Mouse (Mus musculus): ENCODE results near the gene Slc25a44. TPM values are rescaled to one million over a fixed set of nuclear protein-coding genes. Genes with fewer than 3 reads are reported as not detected.

The Slc25a44 gene
- polyA plus RNA-seq, 1 experiment from 2014 or later = 11.8 TPM

DNA sequence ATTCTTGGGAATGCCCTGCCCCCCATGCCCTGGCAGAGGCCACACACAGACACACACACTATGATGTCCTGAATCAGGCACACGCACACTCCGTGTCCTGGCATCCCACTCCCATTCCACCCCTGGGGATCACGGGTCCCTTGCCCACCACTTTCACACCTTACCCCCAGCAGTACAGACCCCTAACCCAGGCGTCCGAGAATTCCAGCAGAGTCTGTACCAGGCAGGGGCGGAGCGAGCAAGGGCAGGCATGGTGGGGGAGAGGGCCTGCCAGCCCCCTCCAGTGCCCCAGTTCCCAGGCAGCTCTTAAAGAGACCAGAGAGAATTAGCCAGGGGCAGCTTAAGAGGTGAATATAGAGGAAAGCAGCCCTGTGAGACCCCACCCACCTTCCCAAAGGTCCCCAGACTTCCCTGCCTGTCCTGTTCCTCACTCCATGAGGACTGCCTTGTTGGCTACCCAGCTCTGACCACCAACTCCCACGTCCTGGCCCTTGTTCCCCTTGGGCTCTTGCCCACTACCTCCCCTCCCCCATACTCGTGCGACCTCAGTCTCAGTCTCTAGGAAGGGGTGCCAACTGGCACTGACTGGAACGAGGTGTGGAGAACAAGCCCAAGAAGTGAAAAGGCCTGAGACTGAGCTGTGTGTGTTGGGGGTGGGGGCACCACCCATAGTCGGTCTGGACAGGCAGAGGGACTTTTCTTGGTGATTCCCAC lies 36.2 kb upstream of the Slc25a44 start, which contains the start of gene Sema4a:
Gene Sema4a, minus strand, starts transcription at position 200 of the 714 bp plus-strand sequence.
- Histone ChIP-seq H3K9ac (ENCODE audit: low read depth, low read length) (no peak within 1 kb of the TSS), H3K4me1 (ENCODE audit: control insufficient read depth, low read depth, low read length) (peaks cover 9% of the 10 kb centered on the region; the same call in 1 of the 2 replicates), H3K36me3 (ENCODE audit: control insufficient read depth, insufficient read depth) (no peaks in the 10 kb centered on the region), H3K4me3 (ENCODE audit: low read depth, low read length) (no peak within 1 kb of the TSS), H3K27me3 (ENCODE audit: control insufficient read depth, insufficient read depth, low read depth, low read length) (peaks cover 5% of the 10 kb centered on the region), H3K9me3 (replicated peaks; ENCODE audit: control insufficient read depth, low read length) (no peaks in the 10 kb centered on the region), H3K4me2 (ENCODE audit: low read depth, low read length) (no peak within 1 kb of the TSS), H3K27ac (ENCODE audit: low read length) (no peak within 1 kb of the TSS)
- 45% methylated on average over 12 of the region's 12 CpGs for WGBS (ENCODE audit: insufficient replicate concordance)
- no peak for ATAC-seq (ENCODE audit: low read depth)

GRCm38 (mm10) chr3:88460029-88460428 lies 35.1 kb upstream of the Slc25a44 start:
- Histone ChIP-seq H3K36me3 (ENCODE audit: control insufficient read depth, insufficient read depth) (no peaks in the 10 kb centered on the region), H3K27me3 (ENCODE audit: control insufficient read depth, insufficient read depth, low read depth, low read length) (peaks cover 5% of the 10 kb centered on the region), H3K4me1 (ENCODE audit: control insufficient read depth, low read depth, low read length) (peaks cover 9% of the 10 kb centered on the region; the same call in 1 of the 2 replicates), H3K9ac (ENCODE audit: low read depth, low read length) (no peak overlapping the region), H3K4me2 (ENCODE audit: low read depth, low read length) (no peak overlapping the region), H3K27ac (ENCODE audit: low read length) (no peak overlapping the region), H3K4me3 (ENCODE audit: low read depth, low read length) (no peak overlapping the region), H3K9me3 (replicated peaks; ENCODE audit: control insufficient read depth, low read length) (no peaks in the 10 kb centered on the region)
- ATAC-seq (ENCODE audit: low read depth) = no peak
- WGBS (ENCODE audit: insufficient replicate concordance) = 34% methylated on average over 5 of the region's 5 CpGs

DNA sequence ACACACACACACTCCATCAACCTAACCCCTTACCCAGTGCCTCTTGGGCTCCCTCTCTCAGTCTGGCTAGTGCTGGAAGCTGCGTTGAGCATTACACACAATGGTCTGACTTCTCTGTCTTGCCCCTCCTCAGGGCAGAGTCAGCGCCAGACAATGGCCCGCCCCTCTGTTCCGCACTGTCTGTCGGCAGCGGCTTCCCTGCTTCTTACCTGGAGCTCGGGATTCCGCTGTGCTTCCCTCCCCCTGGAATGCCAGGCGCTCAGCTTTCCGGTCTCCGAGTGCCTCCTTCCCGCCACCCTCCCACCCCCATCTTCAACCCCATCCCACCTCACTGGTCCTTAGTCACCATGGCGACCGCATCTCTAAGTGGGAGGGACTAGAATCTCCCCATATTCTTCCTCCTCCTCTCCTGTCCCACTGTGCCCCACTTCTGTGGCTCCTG lies 33.9 kb upstream of the Slc25a44 start:
- no peak for ATAC-seq (ENCODE audit: low read depth)
- no peaks in the 10 kb centered on the region for H3K36me3 ChIP-seq (ENCODE audit: control insufficient read depth, insufficient read depth)
- no peak overlapping the region for H3K4me2 ChIP-seq (ENCODE audit: low read depth, low read length)
- peaks cover 9% of the 10 kb centered on the region; the same call in 1 of the 2 replicates for H3K4me1 ChIP-seq (ENCODE audit: control insufficient read depth, low read depth, low read length)
- H3K9me3 ChIP-seq (replicated peaks; ENCODE audit: control insufficient read depth, low read length) = no peaks in the 10 kb centered on the region
- no peak overlapping the region for H3K27ac ChIP-seq (ENCODE audit: low read length)
- 4% methylated on average over 14 of the region's 14 CpGs for WGBS (ENCODE audit: insufficient replicate concordance)
- no peak overlapping the region for H3K9ac ChIP-seq (ENCODE audit: low read depth, low read length)
- peaks cover 5% of the 10 kb centered on the region for H3K27me3 ChIP-seq (ENCODE audit: control insufficient read depth, insufficient read depth, low read depth, low read length)
- H3K4me3 ChIP-seq (ENCODE audit: low read depth, low read length) = no peak overlapping the region

GRCm38 (mm10) chr3:88456746-88457532 lies 32.0 kb upstream of the Slc25a44 start:
- H3K4me1 ChIP-seq (ENCODE audit: control insufficient read depth, low read depth, low read length) = peaks cover 9% of the 10 kb centered on the region; the same call in 1 of the 2 replicates
- H3K4me2 ChIP-seq (ENCODE audit: low read depth, low read length) = no peak overlapping the region
- H3K27ac ChIP-seq (ENCODE audit: low read length) = peak overlapping the region; percentile 64
- peaks cover 5% of the 10 kb centered on the region for H3K27me3 ChIP-seq (ENCODE audit: control insufficient read depth, insufficient read depth, low read depth, low read length)
- H3K36me3 ChIP-seq (ENCODE audit: control insufficient read depth, insufficient read depth) = no peaks in the 10 kb centered on the region
- 60% methylated on average over 7 of the region's 7 CpGs for WGBS (ENCODE audit: insufficient replicate concordance)
- no peak overlapping the region for H3K9ac ChIP-seq (ENCODE audit: low read depth, low read length)
- no peaks in the 10 kb centered on the region for H3K9me3 ChIP-seq (replicated peaks; ENCODE audit: control insufficient read depth, low read length)
- no peak overlapping the region for H3K4me3 ChIP-seq (ENCODE audit: low read depth, low read length)
- ATAC-seq (ENCODE audit: low read depth) = no peak

GRCm38 (mm10) chr3:88456313-88456712 lies 31.4 kb upstream of the Slc25a44 start:
- H3K4me2 ChIP-seq (ENCODE audit: low read depth, low read length) = peak overlapping the region; percentile 44; the same call in 1 of the 2 replicates
- H3K9me3 ChIP-seq (replicated peaks; ENCODE audit: control insufficient read depth, low read length) = no peaks in the 10 kb centered on the region
- peaks cover 5% of the 10 kb centered on the region for H3K27me3 ChIP-seq (ENCODE audit: control insufficient read depth, insufficient read depth, low read depth, low read length)
- peak overlapping the region; percentile 35 for H3K4me3 ChIP-seq (ENCODE audit: low read depth, low read length)
- H3K9ac ChIP-seq (ENCODE audit: low read depth, low read length) = no peak overlapping the region
- H3K36me3 ChIP-seq (ENCODE audit: control insufficient read depth, insufficient read depth) = no peaks in the 10 kb centered on the region
- H3K4me1 ChIP-seq (ENCODE audit: control insufficient read depth, low read depth, low read length) = peaks cover 9% of the 10 kb centered on the region; the same call in 1 of the 2 replicates
- H3K27ac ChIP-seq (ENCODE audit: low read length) = peak overlapping the region; percentile 72
- 73% methylated on average over 8 of the region's 8 CpGs for WGBS (ENCODE audit: insufficient replicate concordance)
- ATAC-seq (ENCODE audit: low read depth) = peak; percentile 83

- Histone ChIP-seq H3K9ac (ENCODE audit: low read depth, low read length) (peak overlapping the region; percentile 34; the same call in 1 of the 2 replicates), H3K4me2 (ENCODE audit: low read depth, low read length) (peak overlapping the region; percentile 44), H3K36me3 (ENCODE audit: control insufficient read depth, insufficient read depth) (no peaks in the 10 kb centered on the region), H3K4me3 (ENCODE audit: low read depth, low read length) (peak overlapping the region; percentile 35), H3K9me3 (replicated peaks; ENCODE audit: control insufficient read depth, low read length) (no peaks in the 10 kb centered on the region), H3K27ac (ENCODE audit: low read length) (peak overlapping the region; percentile 72), H3K27me3 (ENCODE audit: control insufficient read depth, insufficient read depth, low read depth, low read length) (peaks cover 5% of the 10 kb centered on the region), H3K4me1 (ENCODE audit: control insufficient read depth, low read depth, low read length) (peaks cover 9% of the 10 kb centered on the region; the same call in 1 of the 2 replicates)
- WGBS (ENCODE audit: insufficient replicate concordance) = 53% methylated on average over 18 of the region's 18 CpGs
- ATAC-seq (ENCODE audit: low read depth) = peak; percentile 19; the same call in 1 of the 2 replicates
These were observed 30.8 kb upstream of the Slc25a44 start for GRCm38 (mm10) chr3:88455588-88456264.

DNA sequence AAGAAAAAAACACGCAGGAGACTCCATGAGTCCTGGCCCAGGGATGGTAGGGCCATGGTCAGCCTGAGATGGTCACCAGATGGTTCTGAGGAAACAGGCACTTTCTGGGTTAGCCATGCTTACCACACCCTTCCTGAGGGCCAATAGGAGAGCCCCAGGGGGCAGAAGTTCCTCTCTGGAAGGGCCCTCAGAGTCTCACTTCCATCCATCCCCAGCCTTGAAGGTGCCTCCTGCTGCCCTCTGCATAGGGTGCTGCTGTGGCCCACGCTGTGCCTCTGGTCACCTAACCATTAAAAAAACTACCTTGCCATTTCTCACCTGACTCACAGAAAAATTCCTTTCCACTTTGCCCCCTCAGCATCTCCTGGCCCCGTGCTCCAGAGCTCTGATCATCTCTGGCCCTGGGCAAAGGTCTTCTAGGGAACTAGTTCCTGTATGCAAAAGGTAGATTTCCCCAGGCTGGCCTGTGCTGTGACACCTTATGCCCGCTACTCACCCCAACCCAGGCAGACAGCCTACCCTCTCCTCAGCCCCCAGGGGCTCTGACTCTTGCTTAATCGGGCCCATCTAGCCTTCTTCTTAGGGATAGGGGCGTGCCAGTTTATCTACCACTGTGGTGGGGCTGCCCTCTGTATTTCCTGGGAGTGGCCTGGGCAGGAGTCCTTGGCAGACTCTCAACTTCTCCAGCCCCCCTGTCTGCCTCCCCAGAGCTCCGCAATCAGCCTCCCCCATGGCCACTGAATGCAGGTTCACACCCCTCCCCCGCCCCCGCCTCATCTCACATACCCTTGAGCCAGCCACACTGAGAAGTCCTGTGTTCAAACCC lies 30.0 kb upstream of the Slc25a44 start:
- 30% methylated on average over 9 of the region's 9 CpGs for WGBS (ENCODE audit: insufficient replicate concordance)
- peak; percentile 28 for ATAC-seq (ENCODE audit: low read depth)
- Histone ChIP-seq H3K27me3 (ENCODE audit: control insufficient read depth, insufficient read depth, low read depth, low read length) (peaks cover under 1% of the 10 kb centered on the region), H3K4me2 (ENCODE audit: low read depth, low read length) (peak overlapping the region; percentile 44), H3K9ac (ENCODE audit: low read depth, low read length) (peak overlapping the region; percentile 34; the same call in 1 of the 2 replicates), H3K4me1 (ENCODE audit: control insufficient read depth, low read depth, low read length) (peaks cover 9% of the 10 kb centered on the region; the same call in 1 of the 2 replicates), H3K36me3 (ENCODE audit: control insufficient read depth, insufficient read depth) (no peaks in the 10 kb centered on the region), H3K9me3 (replicated peaks; ENCODE audit: control insufficient read depth, low read length) (no peaks in the 10 kb centered on the region), H3K27ac (ENCODE audit: low read length) (peak overlapping the region; percentile 72), H3K4me3 (ENCODE audit: low read depth, low read length) (peak overlapping the region; percentile 35)

- Histone ChIP-seq H3K4me2 (ENCODE audit: low read depth, low read length) (no peak overlapping the region), H3K27ac (ENCODE audit: low read length) (no peak overlapping the region), H3K36me3 (ENCODE audit: control insufficient read depth, insufficient read depth) (no peaks in the 10 kb centered on the region), H3K9me3 (replicated peaks; ENCODE audit: control insufficient read depth, low read length) (no peaks in the 10 kb centered on the region), H3K9ac (ENCODE audit: low read depth, low read length) (no peak overlapping the region), H3K4me3 (ENCODE audit: low read depth, low read length) (no peak overlapping the region), H3K27me3 (ENCODE audit: control insufficient read depth, insufficient read depth, low read depth, low read length) (peaks cover 4% of the 10 kb centered on the region), H3K4me1 (ENCODE audit: control insufficient read depth, low read depth, low read length) (peaks cover 10% of the 10 kb centered on the region; the same call in 1 of the 2 replicates)
- no peak for ATAC-seq (ENCODE audit: low read depth)
- WGBS (ENCODE audit: insufficient replicate concordance) = 44% methylated on average over 8 of the region's 8 CpGs
These were observed 29.0 kb upstream of the Slc25a44 start for GRCm38 (mm10) chr3:88453986-88454385.
